Mouse (Mus musculus) gastrocnemius, postnatal 14 days (tissue): ENCODE results near the gene Far2. TPM values are rescaled to one million over a fixed set of nuclear protein-coding genes. Genes with fewer than 3 reads are reported as not detected.
A peak's percentile ranks its signal among the peaks of the same experiment; 100 is the strongest.

Experiments used
- DNase-seq: peaks from one replicate; pipeline ENCODE4 v3.0.0; 2021; ENCODE audit warnings: mixed read lengths
- intact Hi-C: fragments of 180-260 bp; cut with DNase I; formaldehyde crosslinking; loops from one replicate; pipeline ENCODE4 v1.15.1; 2025; ENCODE audit warnings: low total_unique reads
- total RNA-seq, 2 experiments: library from RNA; stranded (reverse); gene quantifications; 2 replicates each; pipeline ENCODE4 v1.2.3; 2021

Gene Far2
- total RNA-seq, 2 experiments from 2014 or later = 0.09 to 0.10 TPM

DNA sequence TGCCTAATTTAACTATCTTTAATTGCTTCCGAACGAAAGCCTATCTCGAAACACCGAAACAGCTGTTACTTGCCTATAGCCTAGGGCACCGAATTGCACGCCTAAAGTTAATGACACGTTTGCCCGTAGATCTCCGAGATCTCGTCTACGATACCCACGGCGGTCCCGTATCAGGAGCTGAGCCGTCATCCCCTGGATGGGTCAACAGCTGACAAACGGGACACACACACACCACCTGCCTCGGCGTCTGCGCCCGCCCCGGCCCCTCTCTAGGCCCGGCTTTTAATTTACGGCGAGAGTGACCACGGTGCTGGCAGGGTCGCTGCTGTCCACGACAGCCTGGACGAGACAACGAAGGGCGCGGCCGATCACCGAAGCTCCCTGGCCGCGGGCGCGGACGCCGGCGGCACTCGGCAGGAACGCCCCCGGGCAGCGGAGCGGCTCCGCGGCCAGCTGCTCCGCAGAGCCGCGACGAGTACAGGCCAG is 164.4 kb downstream of the Far2 start:
- intact Hi-C loops = no loop called here
- no peak for DNase-seq

- intact Hi-C loops = no loop called here
- DNase-seq = peak; percentile 96
These were observed 165.0 kb downstream of the Far2 start, which contains the start of gene Ergic2 for GRCm38 (mm10) chr6:148211897-148212680. Gene Ergic2 (minus strand): TSS chr6:148212374.

- intact Hi-C loops = no loop called here
- peak; percentile 11 for DNase-seq
These were observed 167.7 kb downstream of the Far2 start for GRCm38 (mm10) chr6:148214765-148215164.

GRCm38 (mm10) chr6:148216752-148217151 is 169.7 kb downstream of the Far2 start:
- intact Hi-C loops = no loop called here
- DNase-seq = no peak

- intact Hi-C loops = no loop called here
- DNase-seq = no peak
These were observed 171.4 kb downstream of the Far2 start for GRCm38 (mm10) chr6:148218235-148219076.

DNA sequence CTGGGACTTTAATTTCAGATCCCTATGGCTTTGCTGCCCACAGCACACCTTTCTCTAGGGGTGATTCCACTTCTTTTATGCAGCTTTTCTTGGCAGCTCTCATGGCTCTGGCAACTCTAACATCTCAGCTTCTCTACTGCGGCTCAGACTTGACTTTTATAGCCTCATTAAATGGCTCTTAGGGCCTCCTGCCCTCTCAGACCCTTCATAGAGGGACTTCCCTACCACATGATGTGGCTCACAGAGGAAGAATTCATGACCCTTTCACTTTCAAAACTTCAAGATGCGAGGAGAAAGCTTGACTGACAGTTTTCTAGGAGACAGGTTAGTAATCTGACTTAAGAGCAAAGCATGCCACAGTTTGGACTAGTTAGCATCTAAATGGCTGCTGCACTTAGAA is 175.6 kb downstream of the Far2 start:
- no peak for DNase-seq
- intact Hi-C loops = no loop called here

GRCm38 (mm10) chr6:148227542-148227941 is 180.5 kb downstream of the Far2 start:
- DNase-seq = no peak
- intact Hi-C loops = no loop called here

Other genes with a start within 250 kb of the Far2 start
- gene Ergic2, start 165.1 kb downstream of the Far2 start, total RNA-seq = 10 to 100 TPM; 48.4 to 55.7 TPM